Mouse (Mus musculus) thymus, postnatal 4 days (tissue): Measurements from ENCODE around the gene Cmip.

Experiments
- DNase-seq: peaks from one replicate; pipeline ENCODE4 v3.0.0; 2021

Gene Cmip

DNA sequence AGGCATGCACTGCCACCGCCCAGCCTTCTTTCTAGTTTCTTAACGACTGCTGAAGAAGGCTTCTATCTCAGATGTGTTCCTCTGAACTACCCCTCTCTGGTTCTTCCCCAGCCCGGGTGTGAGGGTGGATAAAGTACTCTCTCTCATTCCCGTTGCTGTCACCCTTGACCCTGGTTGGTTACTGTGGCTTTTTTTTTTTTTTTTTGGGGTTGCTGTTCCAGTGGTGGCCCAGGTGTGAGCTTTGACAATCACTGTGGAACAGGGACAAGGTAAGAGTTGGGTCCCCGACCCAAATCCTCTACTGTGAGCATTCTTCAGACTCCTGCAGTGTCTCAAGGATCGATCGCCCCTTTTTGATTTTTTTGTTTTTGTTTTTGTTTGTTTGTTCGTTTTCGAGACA lies 214.8 kb downstream of the Cmip start:
- no peak for DNase-seq

GRCm38 (mm10) chr8:117472332-117472731 lies 215.5 kb downstream of the Cmip start:
- DNase-seq = no peak

GRCm38 (mm10) chr8:117474944-117475343 lies 218.1 kb downstream of the Cmip start:
- peak; percentile 97 for DNase-seq

DNA sequence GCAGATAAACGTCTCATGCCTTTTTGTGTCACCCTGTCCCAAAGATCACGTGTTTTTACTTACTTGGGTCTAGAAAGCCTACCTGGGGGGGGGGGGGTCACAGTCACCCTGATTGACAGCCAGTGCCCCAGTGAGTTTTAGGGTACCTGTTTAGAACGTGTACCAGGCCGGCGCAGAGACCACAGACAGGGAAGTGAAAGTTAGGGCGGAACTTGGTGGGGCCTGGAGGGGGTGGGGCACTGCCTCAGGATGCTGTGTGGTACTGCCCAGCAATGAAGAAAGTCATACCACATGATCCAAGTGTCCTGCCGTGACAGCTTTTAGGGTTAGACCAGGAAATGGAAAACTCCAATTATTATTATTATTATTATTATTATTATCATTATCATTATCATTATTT lies 219.0 kb downstream of the Cmip start:
- peak; percentile 54 for DNase-seq

DNA sequence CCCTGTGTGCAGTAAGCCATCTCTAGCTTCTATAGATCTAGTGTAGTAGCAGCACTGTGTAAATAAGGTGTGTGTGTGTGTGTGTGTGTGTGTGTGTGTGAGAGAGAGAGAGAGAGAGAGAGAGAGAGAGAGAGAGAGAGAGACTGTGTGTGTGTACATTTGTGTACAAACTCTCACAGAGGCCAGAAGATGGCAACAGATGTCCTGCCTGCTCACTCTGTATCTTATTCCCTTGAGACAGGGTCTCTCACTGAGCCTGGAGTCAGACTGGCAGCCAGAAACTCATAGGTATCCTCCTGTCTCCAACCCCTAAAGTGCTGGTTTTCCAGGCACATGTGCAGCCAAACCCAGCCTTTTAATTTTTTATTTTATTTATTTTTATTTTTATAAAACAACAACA lies 221.2 kb downstream of the Cmip start:
- no peak for DNase-seq

DNA sequence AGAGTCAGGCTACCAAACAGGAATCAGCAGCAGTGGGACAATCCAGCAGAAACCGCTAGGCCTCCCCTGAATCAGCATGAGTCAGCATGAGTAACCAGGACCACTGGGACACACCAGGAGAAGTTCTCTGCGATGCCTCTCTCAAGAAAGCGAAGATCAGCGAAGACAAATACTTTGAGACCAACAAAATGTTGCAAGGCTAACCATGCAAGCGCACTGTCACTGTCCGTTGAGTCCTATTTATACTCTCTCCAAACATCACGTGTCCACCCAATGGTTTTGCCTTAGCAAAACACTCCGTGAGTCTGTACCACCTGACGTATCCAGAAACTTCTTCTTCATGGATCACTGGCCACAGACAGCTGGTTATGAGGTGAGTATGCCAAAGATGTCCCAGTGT lies 223.1 kb downstream of the Cmip start:
- DNase-seq = no peak

GRCm38 (mm10) chr8:117480516-117480915 lies 223.7 kb downstream of the Cmip start:
- DNase-seq = no peak

- peak; percentile 28 for DNase-seq
Measured at GRCm38 (mm10) chr8:117481830-117482229, 225.0 kb downstream of the Cmip start.

GRCm38 (mm10) chr8:117484731-117485130 lies 227.9 kb downstream of the Cmip start:
- no peak for DNase-seq

DNA sequence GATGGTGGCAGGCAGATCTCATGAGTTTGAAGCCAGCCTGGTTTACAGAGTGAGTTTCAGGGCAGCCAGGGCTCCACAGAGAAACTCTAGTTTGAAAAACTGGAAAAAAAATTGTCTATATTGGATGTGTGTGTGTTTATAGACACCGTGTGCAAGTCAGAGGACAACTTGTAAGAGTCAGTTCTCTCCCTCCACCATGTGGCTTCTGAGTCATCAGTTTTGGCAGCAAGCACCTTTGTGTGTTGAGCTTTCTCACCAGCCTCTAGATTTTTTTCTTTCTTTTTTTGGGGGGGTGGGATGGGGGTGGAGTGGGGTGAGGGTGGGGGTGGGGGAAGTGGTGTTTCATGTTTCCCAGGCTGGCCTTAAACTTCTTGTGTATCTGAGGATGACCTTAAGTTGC lies 228.5 kb downstream of the Cmip start:
- no peak for DNase-seq

DNA sequence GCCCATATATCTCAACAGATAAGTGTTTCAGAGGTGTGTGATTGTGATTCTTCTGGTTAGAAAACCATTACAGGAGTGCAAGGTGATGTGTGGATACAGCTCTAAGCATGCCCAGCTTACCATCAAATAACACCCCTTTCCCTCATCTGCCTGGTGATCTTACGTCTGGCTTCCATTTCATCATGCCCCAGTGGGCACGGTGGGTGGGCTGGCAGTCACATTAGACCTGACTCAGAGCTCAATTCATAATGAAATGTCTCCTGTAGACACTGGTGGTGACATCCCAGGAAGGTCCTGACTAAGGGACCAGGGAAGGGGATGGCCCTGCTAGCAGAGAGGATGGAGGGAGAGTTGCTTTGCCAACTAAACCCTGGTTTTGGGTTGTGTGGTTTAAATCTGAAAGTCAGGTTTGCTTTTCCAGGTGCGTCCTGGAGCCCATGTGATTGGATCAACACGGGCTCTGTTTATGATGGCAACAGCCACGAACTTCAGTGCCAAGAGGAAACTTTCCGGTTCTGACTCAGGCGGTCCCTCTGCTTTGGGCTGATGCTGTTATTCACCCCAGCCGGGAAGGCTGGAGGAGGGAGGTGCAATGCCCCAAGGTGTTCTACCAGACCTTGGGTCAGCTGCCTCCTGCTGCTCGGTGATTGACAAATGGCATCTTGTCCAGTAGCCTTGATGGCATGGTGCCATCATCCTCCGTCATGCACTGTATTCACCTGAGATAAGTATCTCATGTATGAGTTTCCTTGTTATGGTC lies 231.6 kb downstream of the Cmip start:
- no peak for DNase-seq

DNA sequence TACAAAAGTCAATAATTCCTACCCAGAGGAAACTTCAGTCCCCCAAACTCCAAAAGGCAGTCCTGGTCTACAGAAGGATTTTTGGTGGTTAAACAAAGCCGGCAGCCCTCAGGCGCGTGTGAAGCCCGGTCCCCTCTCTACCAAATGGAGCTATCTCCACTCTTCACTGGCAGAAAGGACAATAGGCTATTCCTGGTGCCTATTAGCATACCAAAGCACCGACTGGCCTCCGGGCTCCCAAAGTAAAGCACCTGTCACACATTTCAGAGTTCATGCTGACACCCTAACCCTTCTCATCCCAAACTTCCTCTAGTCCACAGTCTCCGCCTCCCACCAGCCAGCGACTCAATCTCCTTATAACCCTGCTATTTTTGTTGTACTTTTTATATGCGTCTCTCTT lies 236.7 kb downstream of the Cmip start:
- DNase-seq = no peak

GRCm38 (mm10) chr8:117494874-117495273 lies 238.0 kb downstream of the Cmip start:
- DNase-seq = no peak

- DNase-seq = peak; percentile 71
Measured at GRCm38 (mm10) chr8:117498179-117498914, 241.5 kb downstream of the Cmip start, which contains the start of gene Plcg2. Plcg2 (plus strand) TSS chr8:117498291.

DNA sequence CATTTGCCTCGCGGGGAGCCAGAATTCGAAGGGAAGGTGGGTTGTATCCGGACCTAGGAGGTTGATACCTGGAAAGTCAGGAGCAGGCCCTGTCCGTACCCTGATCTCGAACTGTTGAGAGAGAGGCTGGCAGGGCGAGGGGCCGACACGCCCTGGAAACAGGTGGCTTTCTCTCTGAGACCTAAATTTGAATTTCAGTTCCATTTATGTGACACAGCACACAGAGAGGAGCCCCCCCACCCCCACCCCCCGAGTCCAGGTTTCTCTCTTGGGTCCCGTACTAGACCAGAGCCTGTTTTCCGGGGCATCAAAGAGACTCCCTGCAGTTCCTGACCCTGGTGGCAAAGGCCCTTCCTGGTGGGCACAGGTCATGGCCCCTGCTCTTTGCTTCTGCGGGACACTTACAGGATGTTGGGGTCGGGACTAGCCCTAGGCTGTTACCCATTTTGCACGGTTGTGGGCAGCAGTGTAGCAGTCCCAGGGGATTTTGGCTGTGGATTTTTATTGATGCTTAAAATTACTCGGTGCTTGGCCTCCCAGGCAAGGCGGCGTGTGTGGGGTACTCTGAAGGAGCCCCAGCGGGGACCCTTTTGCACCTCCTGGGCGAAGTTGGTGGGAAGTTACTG lies 242.2 kb downstream of the Cmip start:
- peak; percentile 18 for DNase-seq

GRCm38 (mm10) chr8:117500232-117500823 lies 243.5 kb downstream of the Cmip start:
- DNase-seq = no peak

- no peak for DNase-seq
Measured at GRCm38 (mm10) chr8:117501323-117501722, 244.5 kb downstream of the Cmip start.

DNA sequence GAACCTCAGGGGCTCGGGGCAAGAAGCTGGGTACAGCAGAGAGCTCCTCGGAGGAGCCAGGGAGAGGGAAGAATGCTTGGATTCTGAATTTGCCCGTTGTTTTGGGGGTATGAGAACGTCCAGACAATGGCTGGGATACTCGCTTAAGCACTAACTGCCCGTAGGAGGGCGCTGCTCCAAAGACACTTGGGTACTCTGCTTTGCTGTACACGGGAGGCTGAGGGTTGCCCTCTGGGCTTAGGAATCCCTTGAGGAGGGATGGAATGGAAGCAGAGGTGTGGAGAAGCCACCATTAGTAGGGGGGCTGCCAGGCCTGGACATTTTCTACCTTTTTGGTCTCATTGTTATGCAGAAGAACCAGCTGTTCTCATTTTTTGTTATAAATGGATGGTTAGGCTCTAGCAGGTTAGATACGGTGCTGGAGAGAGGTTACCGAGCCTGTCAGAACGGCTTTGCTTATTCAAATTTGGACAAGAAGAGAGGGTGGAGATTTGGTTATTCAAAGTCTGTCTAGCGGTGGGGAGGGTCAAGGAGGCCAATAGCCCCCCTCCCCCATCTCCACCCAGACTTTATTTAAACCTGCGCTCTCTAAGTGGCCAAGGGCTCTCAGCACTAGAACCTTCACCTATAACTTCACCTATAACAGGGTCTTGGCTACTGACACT lies 246.7 kb downstream of the Cmip start:
- DNase-seq = no peak

GRCm38 (mm10) chr8:117507703-117508102 lies 250.8 kb downstream of the Cmip start:
- DNase-seq = no peak
